Mouse (Mus musculus): ENCODE results near the gene Psmd14. TPM values are rescaled to one million over a fixed set of nuclear protein-coding genes. Genes with fewer than 3 reads are reported as not detected.

Psmd14 gene
- polyA plus RNA-seq, 1 experiment from 2014 or later = 208 TPM

DNA sequence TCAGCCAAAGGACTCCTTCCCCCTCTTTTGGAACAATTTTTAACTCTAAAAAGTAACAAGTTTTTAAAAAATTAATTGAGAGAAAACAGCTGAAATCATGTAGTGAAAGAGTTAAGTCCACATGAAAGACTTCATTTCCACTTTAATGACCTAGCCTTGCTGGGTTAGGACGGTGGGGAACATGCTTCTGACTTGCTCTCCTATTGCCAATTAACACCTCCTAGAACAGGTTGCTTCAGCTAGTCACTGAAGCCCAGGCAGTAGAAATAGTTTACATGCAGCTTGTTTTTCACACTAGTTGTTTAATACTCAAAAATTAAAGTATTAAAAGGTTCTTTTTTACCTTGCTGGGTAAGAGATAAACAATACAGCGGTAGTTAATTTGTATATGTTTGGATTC lies 39.8 kb downstream of the Psmd14 start:
- Histone ChIP-seq H3K9me3 (ENCODE audit: control insufficient read depth, low read length) (no peaks in the 10 kb centered on the region), H3K36me3 (ENCODE audit: control insufficient read depth, insufficient read depth, low read length) (no peaks in the 10 kb centered on the region), H3K9ac (ENCODE audit: low read depth, low read length) (no peak overlapping the region), H3K4me1 (ENCODE audit: control insufficient read depth, insufficient read depth, low read length) (no peaks in the 10 kb centered on the region), H3K4me3 (ENCODE audit: low read length) (no peak overlapping the region), H3K27ac (ENCODE audit: low read depth, low read length) (no peak overlapping the region), H3K4me2 (replicated peaks; ENCODE audit: low read depth, low read length) (no peak overlapping the region), H3K27me3 (ENCODE audit: control insufficient read depth, insufficient read depth, low read length) (no peaks in the 10 kb centered on the region)
- 51% methylated on average over 2 of the region's 2 CpGs for WGBS
- ATAC-seq (ENCODE audit: low FRiP score, low TSS enrichment) = no peak

- Histone ChIP-seq H3K36me3 (ENCODE audit: control insufficient read depth, insufficient read depth, low read length) (no peaks in the 10 kb centered on the region), H3K27ac (ENCODE audit: low read depth, low read length) (no peak overlapping the region), H3K27me3 (ENCODE audit: control insufficient read depth, insufficient read depth, low read length) (no peaks in the 10 kb centered on the region), H3K4me1 (ENCODE audit: control insufficient read depth, insufficient read depth, low read length) (no peaks in the 10 kb centered on the region), H3K4me2 (replicated peaks; ENCODE audit: low read depth, low read length) (no peak overlapping the region), H3K9me3 (ENCODE audit: control insufficient read depth, low read length) (no peaks in the 10 kb centered on the region), H3K9ac (ENCODE audit: low read depth, low read length) (no peak overlapping the region), H3K4me3 (ENCODE audit: low read length) (no peak overlapping the region)
- no peak for ATAC-seq (ENCODE audit: low FRiP score, low TSS enrichment)
Observed at GRCm38 (mm10) chr2:61752362-61752761, 40.9 kb downstream of the Psmd14 start.

GRCm38 (mm10) chr2:61754989-61755388 lies 43.5 kb downstream of the Psmd14 start:
- Histone ChIP-seq H3K27ac (ENCODE audit: low read depth, low read length) (no peak overlapping the region), H3K9ac (ENCODE audit: low read depth, low read length) (no peak overlapping the region), H3K4me3 (ENCODE audit: low read length) (no peak overlapping the region), H3K4me1 (ENCODE audit: control insufficient read depth, insufficient read depth, low read length) (no peaks in the 10 kb centered on the region), H3K4me2 (replicated peaks; ENCODE audit: low read depth, low read length) (no peak overlapping the region), H3K9me3 (ENCODE audit: control insufficient read depth, low read length) (no peaks in the 10 kb centered on the region), H3K27me3 (ENCODE audit: control insufficient read depth, insufficient read depth, low read length) (no peaks in the 10 kb centered on the region), H3K36me3 (ENCODE audit: control insufficient read depth, insufficient read depth, low read length) (no peaks in the 10 kb centered on the region)
- ATAC-seq (ENCODE audit: low FRiP score, low TSS enrichment) = no peak

DNA sequence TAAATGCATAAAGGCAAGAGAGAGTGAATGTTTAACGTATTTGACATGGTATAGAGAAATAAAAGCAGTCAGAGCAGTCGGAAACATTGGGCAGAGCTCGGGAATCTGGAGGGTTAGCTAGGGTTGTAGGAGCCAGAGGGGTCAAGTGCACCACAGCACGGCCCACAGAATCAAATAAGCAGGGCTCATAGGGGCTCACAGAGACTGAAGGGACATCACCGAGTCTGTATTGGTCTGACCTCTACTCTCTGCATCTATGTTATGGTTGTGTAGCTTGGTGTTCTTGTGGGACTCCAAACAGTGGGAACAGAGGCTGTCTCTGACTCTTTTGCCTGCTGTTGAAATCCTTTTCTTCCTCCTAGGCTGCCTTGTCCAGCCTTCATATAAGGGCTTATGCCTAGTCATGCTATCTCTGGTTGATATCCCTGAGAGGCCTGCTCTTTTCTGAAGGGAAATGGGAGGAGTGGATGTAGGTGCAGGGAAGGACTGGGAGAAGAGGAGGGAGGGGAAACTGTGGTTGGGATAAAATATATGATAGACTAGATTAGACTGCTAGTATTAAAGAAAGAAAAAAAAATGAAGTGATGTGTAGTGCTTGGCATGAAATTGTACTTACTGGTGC lies 47.9 kb downstream of the Psmd14 start:
- Histone ChIP-seq H3K27ac (ENCODE audit: low read depth, low read length) (no peak overlapping the region), H3K9ac (ENCODE audit: low read depth, low read length) (no peak overlapping the region), H3K9me3 (ENCODE audit: control insufficient read depth, low read length) (no peaks in the 10 kb centered on the region), H3K4me3 (ENCODE audit: low read length) (no peak overlapping the region), H3K36me3 (ENCODE audit: control insufficient read depth, insufficient read depth, low read length) (no peaks in the 10 kb centered on the region; the same call in 1 of the 2 replicates), H3K27me3 (ENCODE audit: control insufficient read depth, insufficient read depth, low read length) (no peaks in the 10 kb centered on the region), H3K4me1 (ENCODE audit: control insufficient read depth, insufficient read depth, low read length) (no peaks in the 10 kb centered on the region), H3K4me2 (replicated peaks; ENCODE audit: low read depth, low read length) (no peak overlapping the region)
- 83% methylated on average over 5 of the region's 5 CpGs for WGBS
- no peak for ATAC-seq (ENCODE audit: low FRiP score, low TSS enrichment)

GRCm38 (mm10) chr2:61760044-61760443 lies 48.5 kb downstream of the Psmd14 start:
- WGBS = 94% methylated on average over 3 of the region's 3 CpGs
- Histone ChIP-seq H3K4me3 (ENCODE audit: low read length) (no peak overlapping the region), H3K36me3 (ENCODE audit: control insufficient read depth, insufficient read depth, low read length) (no peaks in the 10 kb centered on the region; the same call in 1 of the 2 replicates), H3K9ac (ENCODE audit: low read depth, low read length) (no peak overlapping the region), H3K4me1 (ENCODE audit: control insufficient read depth, insufficient read depth, low read length) (no peaks in the 10 kb centered on the region), H3K27me3 (ENCODE audit: control insufficient read depth, insufficient read depth, low read length) (no peaks in the 10 kb centered on the region), H3K27ac (ENCODE audit: low read depth, low read length) (no peak overlapping the region), H3K9me3 (ENCODE audit: control insufficient read depth, low read length) (no peaks in the 10 kb centered on the region), H3K4me2 (replicated peaks; ENCODE audit: low read depth, low read length) (no peak overlapping the region)
- no peak for ATAC-seq (ENCODE audit: low FRiP score, low TSS enrichment)

GRCm38 (mm10) chr2:61764470-61765105 lies 53.1 kb downstream of the Psmd14 start:
- no peak overlapping the region for H3K4me2 ChIP-seq (replicated peaks; ENCODE audit: low read depth, low read length)

GRCm38 (mm10) chr2:61765526-61765925 lies 54.0 kb downstream of the Psmd14 start:
- H3K27ac ChIP-seq (ENCODE audit: low read depth, low read length) = no peak overlapping the region
- no peak overlapping the region for H3K4me2 ChIP-seq (replicated peaks; ENCODE audit: low read depth, low read length)
- no peaks in the 10 kb centered on the region; the same call in 1 of the 2 replicates for H3K36me3 ChIP-seq (ENCODE audit: control insufficient read depth, insufficient read depth, low read length)
- no peaks in the 10 kb centered on the region for H3K27me3 ChIP-seq (ENCODE audit: control insufficient read depth, insufficient read depth, low read length)
- no peak for ATAC-seq (ENCODE audit: low FRiP score, low TSS enrichment)
- no peak overlapping the region for H3K4me3 ChIP-seq (ENCODE audit: low read length)
- WGBS = 89% methylated on average over 4 of the region's 4 CpGs
- no peaks in the 10 kb centered on the region for H3K4me1 ChIP-seq (ENCODE audit: control insufficient read depth, insufficient read depth, low read length)
- H3K9ac ChIP-seq (ENCODE audit: low read depth, low read length) = no peak overlapping the region
- no peaks in the 10 kb centered on the region for H3K9me3 ChIP-seq (ENCODE audit: control insufficient read depth, low read length)

More at GRCm38 (mm10) chr2:61764470-61765105, 53.1 kb downstream of the Psmd14 start:
- 63% methylated on average over 6 of the region's 6 CpGs for WGBS
- no peak overlapping the region for H3K4me3 ChIP-seq (ENCODE audit: low read length)
- no peak overlapping the region for H3K9ac ChIP-seq (ENCODE audit: low read depth, low read length)
- no peak for ATAC-seq (ENCODE audit: low FRiP score, low TSS enrichment)
- H3K27me3 ChIP-seq (ENCODE audit: control insufficient read depth, insufficient read depth, low read length) = no peaks in the 10 kb centered on the region
- no peak overlapping the region for H3K27ac ChIP-seq (ENCODE audit: low read depth, low read length)
- H3K9me3 ChIP-seq (ENCODE audit: control insufficient read depth, low read length) = no peaks in the 10 kb centered on the region
- H3K4me1 ChIP-seq (ENCODE audit: control insufficient read depth, insufficient read depth, low read length) = no peaks in the 10 kb centered on the region
- H3K36me3 ChIP-seq (ENCODE audit: control insufficient read depth, insufficient read depth, low read length) = no peaks in the 10 kb centered on the region; the same call in 1 of the 2 replicates

DNA sequence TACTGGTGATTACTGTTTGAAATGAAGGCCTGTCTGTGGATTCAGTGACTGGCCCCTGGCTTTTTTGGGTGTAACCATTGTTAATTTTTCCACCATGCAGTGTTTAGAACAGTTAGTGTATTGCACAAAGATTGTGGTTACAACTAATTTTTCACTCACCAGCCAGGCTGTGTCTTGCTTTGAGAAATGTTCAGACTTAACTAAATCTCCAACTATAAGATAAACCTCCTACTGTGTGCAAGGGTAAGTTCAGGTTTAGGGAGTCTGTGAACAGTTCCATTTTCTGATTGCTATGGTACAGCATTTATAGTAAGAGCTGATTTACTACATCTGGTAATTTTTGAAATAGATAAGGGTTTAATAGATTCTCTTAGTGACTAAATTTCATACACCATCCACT lies 69.3 kb downstream of the Psmd14 start:
- Histone ChIP-seq H3K36me3 (ENCODE audit: control insufficient read depth, insufficient read depth, low read length) (peaks cover 10% of the 10 kb centered on the region), H3K4me3 (ENCODE audit: low read length) (no peak overlapping the region), H3K27me3 (ENCODE audit: control insufficient read depth, insufficient read depth, low read length) (no peaks in the 10 kb centered on the region), H3K4me1 (ENCODE audit: control insufficient read depth, insufficient read depth, low read length) (no peaks in the 10 kb centered on the region), H3K9me3 (ENCODE audit: control insufficient read depth, low read length) (no peaks in the 10 kb centered on the region), H3K4me2 (replicated peaks; ENCODE audit: low read depth, low read length) (no peak overlapping the region), H3K9ac (ENCODE audit: low read depth, low read length) (no peak overlapping the region), H3K27ac (ENCODE audit: low read depth, low read length) (no peak overlapping the region)
- ATAC-seq (ENCODE audit: low FRiP score, low TSS enrichment) = no peak

- Histone ChIP-seq H3K9ac (ENCODE audit: low read depth, low read length) (no peak overlapping the region), H3K27me3 (ENCODE audit: control insufficient read depth, insufficient read depth, low read length) (no peaks in the 10 kb centered on the region), H3K4me1 (ENCODE audit: control insufficient read depth, insufficient read depth, low read length) (no peaks in the 10 kb centered on the region), H3K9me3 (ENCODE audit: control insufficient read depth, low read length) (no peaks in the 10 kb centered on the region), H3K4me2 (replicated peaks; ENCODE audit: low read depth, low read length) (no peak overlapping the region), H3K27ac (ENCODE audit: low read depth, low read length) (no peak overlapping the region), H3K36me3 (ENCODE audit: control insufficient read depth, insufficient read depth, low read length) (peaks cover 1% of the 10 kb centered on the region; the same call in 1 of the 2 replicates), H3K4me3 (ENCODE audit: low read length) (no peak overlapping the region)
- 80% methylated on average over 5 of the region's 5 CpGs for WGBS
- ATAC-seq (ENCODE audit: low FRiP score, low TSS enrichment) = no peak
Observed at GRCm38 (mm10) chr2:61794960-61795359, 83.5 kb downstream of the Psmd14 start.
